Comparison of ENCODE assay signal across 25 mouse cellular contexts in genomic region chr4:137376778-137377177, GRCm38 (mm10). TPM values are rescaled to one million over a fixed set of nuclear protein-coding genes. Genes with fewer than 3 reads are reported as not detected.
DNase-seq lines count a peak whose midpoint lies in the region; ATAC-seq and TF ChIP-seq lines count a peak whose summit lies in the region.
"Had no signal": no experiment of that assay in that cellular context is flagged by ENCODE, and none has a peak within 500 bp of the region (broad histone marks: within the 10 kb centered on the region; RNA-seq: fewer than 3 reads in every experiment).

No protein-coding gene starts in this region.

- 0 out of 2 replicates have a peak, but pooled peaks have one; percentile 10 for TF ChIP-seq CTCF in heart, postnatal 0 days (IDR thresholded peaks at IDR 0.05; ENCODE audit: low read depth)
- TF ChIP-seq CTCF in lung, embryonic 14.5 days (IDR thresholded peaks at IDR 0.05; ENCODE audit: low read depth): peak; percentile 15; the same call in 1 of the 2 replicates
- no peak for TF ChIP-seq CTCF in lung, adult 2 months (IDR thresholded peaks at IDR 0.05; ENCODE audit: insufficient read depth, low read length)
- no peak for TF ChIP-seq CTCF in olfactory bulb, adult 2 months (IDR thresholded peaks at IDR 0.05; ENCODE audit: insufficient read depth, low read depth, low read length)

- H3K9ac ChIP-seq in heart, postnatal 0 days (replicated peaks; ENCODE audit: low read depth, low read length): no peak overlapping the region
- H3K9ac ChIP-seq in lung, embryonic 14.5 days: no peak overlapping the region
- H3K9ac ChIP-seq: forebrain, postnatal 0 days had no signal

- H3K27me3 ChIP-seq in heart, postnatal 0 days (ENCODE audit: control insufficient read depth, insufficient read depth, low read length): no peaks in the 10 kb centered on the region
- H3K27me3 ChIP-seq in lung, embryonic 14.5 days (ENCODE audit: insufficient read depth, low read length): no peaks in the 10 kb centered on the region

- no peak for TF ChIP-seq EP300 in heart, postnatal 0 days (IDR thresholded peaks at IDR 0.05; ENCODE audit: low read depth)

- no peak overlapping the region for H3K27ac ChIP-seq in heart, postnatal 0 days (ENCODE audit: low read depth)
- no peak overlapping the region for H3K27ac ChIP-seq in lung, embryonic 14.5 days (ENCODE audit: low read depth)
- H3K27ac ChIP-seq in olfactory bulb, adult 2 months (ENCODE audit: insufficient read depth, low read depth, low read length): peak overlapping the region; percentile 20; the same call in 1 of the 2 replicates

- no peak for TF ChIP-seq POLR2A in lung, adult 2 months (IDR thresholded peaks at IDR 0.05; ENCODE audit: borderline replicate concordance, extremely low read depth, low read depth, low read length)
- no peak for TF ChIP-seq POLR2A in olfactory bulb, adult 2 months (IDR thresholded peaks at IDR 0.05; ENCODE audit: insufficient read depth, low read depth, low read length)

- peak; percentile 58 for DNase-seq in heart, postnatal 0 days (ENCODE audit: low spot score)
- DNase-seq in heart, adult 9 months (ENCODE audit: low spot score in 2 of 2): no peak
- DNase-seq in lung, embryonic 14.5 days: no peak
- no peak for DNase-seq in lung, adult 2 months
- peak; percentile 30 for DNase-seq in ZHBTc4 (ENCODE audit: low read depth, low spot score)
- DNase-seq in urinary bladder, postnatal 36 days (ENCODE audit: low spot score in 2 of 2): no peak
- DNase-seq: B cell, adult 2 months; cerebellum, adult 8-10 months; forebrain, postnatal 0 days; heart, postnatal 4 days; kidney, adult 18-20 months; kidney, postnatal 10 days; left cerebral cortex, postnatal 4 days; liver; retina, postnatal 1 day had no signal

- WGBS in heart, postnatal 0 days: 30% methylated on average over 2 of the region's 2 CpGs
- WGBS in lung, embryonic 14.5 days: 36% methylated on average over 2 of the region's 2 CpGs
- WGBS in lung, adult 2 months: 17% methylated on average over 2 of the region's 2 CpGs
- WGBS in olfactory bulb, adult 2 months: 44% methylated on average over 2 of the region's 2 CpGs

- no peaks in the 10 kb centered on the region for H3K9me3 ChIP-seq in heart, postnatal 0 days (replicated peaks; ENCODE audit: control insufficient read depth, low read length)
- no peaks in the 10 kb centered on the region for H3K9me3 ChIP-seq in lung, embryonic 14.5 days (ENCODE audit: low read depth, low read length)

- no peaks in the 10 kb centered on the region for H3K4me1 ChIP-seq in heart, postnatal 0 days (ENCODE audit: control insufficient read depth, insufficient read depth)
- H3K4me1 ChIP-seq in lung, embryonic 14.5 days (ENCODE audit: insufficient read depth): peaks cover 2% of the 10 kb centered on the region; the same call in 1 of the 2 replicates
- peaks cover 9% of the 10 kb centered on the region for H3K4me1 ChIP-seq in lung, adult 2 months (ENCODE audit: control insufficient read depth, insufficient read depth, low read length)
- H3K4me1 ChIP-seq in olfactory bulb, adult 2 months (ENCODE audit: control insufficient read depth, insufficient read depth, low read length): peaks cover 15% of the 10 kb centered on the region

- ATAC-seq in heart, postnatal 0 days (ENCODE audit: insufficient read depth, low read depth): no peak
- ATAC-seq in lung, embryonic 14.5 days (ENCODE audit: insufficient read depth): no peak
- ATAC-seq: forebrain, postnatal 0 days; hindbrain, embryonic 16.5 days had no signal

- H3K36me3 ChIP-seq in heart, postnatal 0 days (replicated peaks; ENCODE audit: control insufficient read depth, insufficient read depth, low read length): no peaks in the 10 kb centered on the region
- no peaks in the 10 kb centered on the region for H3K36me3 ChIP-seq in lung, embryonic 14.5 days (ENCODE audit: insufficient read depth)

- no peak overlapping the region for H3K4me3 ChIP-seq in heart, postnatal 0 days (ENCODE audit: low read depth, low read length)
- H3K4me3 ChIP-seq in lung, embryonic 14.5 days (ENCODE audit: low read depth, low read length): no peak overlapping the region
- H3K4me3 ChIP-seq in lung, adult 2 months (replicated peaks; ENCODE audit: extremely low read depth, low read depth, low read length): no peak overlapping the region
- H3K4me3 ChIP-seq in olfactory bulb, adult 2 months (ENCODE audit: insufficient read depth, low read depth, low read length): no peak overlapping the region
- H3K4me3 ChIP-seq: erythroblast, embryonic 14.5 days had no signal

- no peak overlapping the region for H3K4me2 ChIP-seq in heart, postnatal 0 days (ENCODE audit: low read depth, low read length)
- no peak overlapping the region for H3K4me2 ChIP-seq in lung, embryonic 14.5 days

RNA-seq across cellular contexts. Expression of gene Cdc42, which starts 19.3 kb away (rescaled TPM):
- 295 and 311 TPM in 2 replicates for total RNA-seq in heart, postnatal 0 days (2014; rRNA removed; ENCODE audit: low replicate concordance)
- polyA plus RNA-seq in heart, postnatal 0 days (2015; fragmentation: Nextera tagmentation; extraction: Ambion mirVana): 395 and 397 TPM in 2 replicates
- polyA plus RNA-seq in lung, embryonic 14.5 days (2014; fragmentation: Nextera tagmentation; extraction: Ambion mirVana): 690 and 693 TPM in 2 replicates
- polyA plus RNA-seq in lung, adult 2 months (2012; rRNA removed): 67.9 and 124 TPM in 2 replicates
- 274 TPM in 1 of 2 replicates, not detected in the other for polyA plus RNA-seq in olfactory bulb, adult 2 months (2012; ENCODE audit: insufficient read depth, insufficient read length, low replicate concordance, missing spikeins)

RNA-seq across cellular contexts. Expression of gene Cela3a, which starts 32.8 kb away (rescaled TPM):
- total RNA-seq in heart, postnatal 0 days (2014; rRNA removed; ENCODE audit: low replicate concordance): not detected in 2 replicates
- polyA plus RNA-seq in heart, postnatal 0 days (2015; fragmentation: Nextera tagmentation; extraction: Ambion mirVana): not detected in 2 replicates
- not detected in 2 replicates for polyA plus RNA-seq in lung, embryonic 14.5 days (2014; fragmentation: Nextera tagmentation; extraction: Ambion mirVana)
- not detected in 2 replicates for polyA plus RNA-seq in lung, adult 2 months (2012; rRNA removed)
- not detected in 2 replicates for polyA plus RNA-seq in olfactory bulb, adult 2 months (2012; ENCODE audit: insufficient read depth, insufficient read length, low replicate concordance, missing spikeins)
- total RNA-seq: adrenal gland, adult 18-20 months; forebrain, postnatal 0 days; heart, postnatal 4 days; left cerebral cortex, adult 18-20 months; left cerebral cortex, postnatal 4 days had no signal
- polyA plus RNA-seq: cortical plate, adult 2 months; embryonic facial prominence, embryonic 11.5 days; erythroblast, embryonic 14.5 days; forebrain, postnatal 0 days; gonadal fat pad, adult 2 months; heart, embryonic 14.5 days; hindbrain, embryonic 16.5 days; lung, embryonic 16.5 days had no signal

RNA-seq across cellular contexts. Expression of gene Cela3b, which starts 53.6 kb away (rescaled TPM):
- not detected in 2 replicates for total RNA-seq in heart, postnatal 0 days (2014; rRNA removed; ENCODE audit: low replicate concordance)
- not detected in 2 replicates for polyA plus RNA-seq in heart, postnatal 0 days (2015; fragmentation: Nextera tagmentation; extraction: Ambion mirVana)
- polyA plus RNA-seq in lung, embryonic 14.5 days (2014; fragmentation: Nextera tagmentation; extraction: Ambion mirVana): not detected in 2 replicates
- polyA plus RNA-seq in lung, adult 2 months (2012; rRNA removed): 0.57 and 12.5 TPM in 2 replicates
- polyA plus RNA-seq in olfactory bulb, adult 2 months (2012; ENCODE audit: insufficient read depth, insufficient read length, low replicate concordance, missing spikeins): not detected in 2 replicates
- total RNA-seq: adrenal gland, adult 18-20 months; forebrain, postnatal 0 days; heart, postnatal 4 days; left cerebral cortex, adult 18-20 months; left cerebral cortex, postnatal 4 days had no signal
- polyA plus RNA-seq: cortical plate, adult 2 months; embryonic facial prominence, embryonic 11.5 days; erythroblast, embryonic 14.5 days; forebrain, postnatal 0 days; heart, embryonic 14.5 days; hindbrain, embryonic 16.5 days; lung, embryonic 16.5 days had no signal

Comparison
In these comparisons a context has a peak if more than half of its experiments do, and no peak if none do; other contexts are left out.
1. DNase-seq: peak in heart, postnatal 0 days (single experiment) and ZHBTc4 (single experiment); none in heart, adult 9 months (0 of 2), lung, embryonic 14.5 days (single experiment), lung, adult 2 months (single experiment) and urinary bladder, postnatal 36 days (0 of 2).
2. CTCF ChIP-seq: peak in heart, postnatal 0 days (single experiment) and lung, embryonic 14.5 days (single experiment); none in lung, adult 2 months (single experiment) and olfactory bulb, adult 2 months (single experiment).